Mouse (Mus musculus): Measurements from ENCODE around the gene Tmem132c.

DNA sequence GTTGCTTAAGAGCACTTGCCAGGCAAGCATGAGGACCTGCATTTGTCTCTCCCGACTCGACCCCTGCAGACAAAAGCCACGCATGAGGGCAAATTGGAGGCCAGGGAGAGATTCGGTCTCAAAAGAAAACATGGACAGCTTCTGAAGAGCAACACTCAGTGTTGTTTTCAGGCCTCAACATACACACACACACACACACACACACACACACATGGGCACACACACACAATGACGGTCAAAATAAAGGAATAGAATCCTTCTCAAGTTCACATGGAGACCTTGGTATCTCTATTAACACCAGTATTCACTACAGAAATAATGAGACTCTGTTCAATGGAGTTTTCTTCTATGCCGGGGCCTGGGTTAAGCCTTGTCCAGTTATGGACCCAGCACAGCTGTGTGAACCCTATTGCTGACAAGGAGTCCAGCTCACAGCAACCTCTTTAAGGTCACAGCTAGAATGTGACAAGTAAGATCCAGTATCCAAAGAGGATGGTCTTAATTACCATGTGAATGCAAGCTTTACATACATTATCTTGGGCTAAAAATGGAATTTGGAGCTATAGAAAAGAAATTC is 325.6 kb downstream of the Tmem132c start:
- TF ChIP-seq CTCF (IDR thresholded peaks at IDR 0.05) (no peak), POLR2A (IDR thresholded peaks at IDR 0.05; ENCODE audit: insufficient read depth, low read depth, low read length) (no peak), EP300 (IDR thresholded peaks at IDR 0.05; ENCODE audit: insufficient read depth, low read depth, low read length) (no peak)

All from heart, adult 2 months (tissue).